Mouse (Mus musculus) megakaryocyte, embryonic 14.5 days (primary cell): ENCODE results near the gene Cd3e. TPM values are rescaled to one million over a fixed set of nuclear protein-coding genes. Genes with fewer than 3 reads are reported as not detected.
"Not testable (repeated sequence)": the region's sequence is repeated elsewhere in the genome, so short reads cannot be mapped to it uniquely, and the experiment has no call there.

ENCODE experiments used
- H3K27me3 ChIP-seq: replicated peaks from 2 replicates; pipeline ENCODE3; 2012; ENCODE audit warnings: inconsistent platforms
- H3K36me3 ChIP-seq: replicated peaks from 2 replicates; pipeline ENCODE3; 2012; ENCODE audit warnings: low read length, inconsistent platforms, mixed read lengths
- H3K4me1 ChIP-seq: 2 replicates; pipeline ENCODE4 v1.6.1; 2012; ENCODE audit warnings: inconsistent platforms
- H3K4me3 ChIP-seq: replicated peaks from 2 replicates; pipeline ENCODE3; 2012; ENCODE audit warnings: moderate library complexity, mild to moderate bottlenecking, inconsistent platforms
- H3K9me3 ChIP-seq: 2 replicates; pipeline ENCODE4 v1.6.1; 2012; ENCODE audit warnings: inconsistent platforms
- FLI1 ChIP-seq: IDR thresholded peaks from 2 replicates; pipeline ENCODE4 v1.6.1; 2012; ENCODE audit warnings: low read length, inconsistent platforms, mixed read lengths
- GATA1 ChIP-seq: IDR thresholded peaks from 3 replicates; pipeline ENCODE4 v1.6.1; 2012; ENCODE audit warnings: mixed read lengths, low read length, inconsistent platforms, borderline replicate concordance
- polyA plus RNA-seq: library from polyadenylated mRNA; stranded (reverse); fragments of >175 nt; gene quantifications from 2 replicates; pipeline ENCODE4 v1.2.3, GENCODE M21; 2012; ENCODE audit warnings: low replicate concordance; ENCODE audit not compliant: insufficient read depth

Cd3e gene
- polyA plus RNA-seq, 1 experiment, result not detected

- no peaks in the 10 kb centered on the region for H3K36me3 ChIP-seq
- H3K4me3 ChIP-seq, result no peak overlapping the region
- H3K27me3 ChIP-seq, result peaks cover 24% of the 10 kb centered on the region
- H3K4me1 ChIP-seq, result peaks cover 57% of the 10 kb centered on the region
- TF ChIP-seq GATA1 (no peak), FLI1 (no peak)
- H3K9me3 ChIP-seq, result no peaks in the 10 kb centered on the region
These were observed 26.9 kb downstream of the Cd3e start for GRCm38 (mm10) chr9:44982531-44982930.

- peaks cover 52% of the 10 kb centered on the region for H3K4me1 ChIP-seq
- no peaks in the 10 kb centered on the region for H3K36me3 ChIP-seq
- no peaks in the 10 kb centered on the region for H3K9me3 ChIP-seq
- no peak for TF ChIP-seq FLI1
- no peak for TF ChIP-seq GATA1
- peaks cover 24% of the 10 kb centered on the region for H3K27me3 ChIP-seq
- H3K4me3 ChIP-seq, result no peak overlapping the region
These were observed 27.3 kb downstream of the Cd3e start for GRCm38 (mm10) chr9:44982081-44982480.

GRCm38 (mm10) chr9:44981676-44982075 lies 27.8 kb downstream of the Cd3e start, which contains the start of gene Cd3d:
TSS of gene Cd3d (plus strand) at chr9:44981786.
- Histone ChIP-seq H3K4me1 (peaks cover 48% of the 10 kb centered on the region), H3K4me3 (no peak within 1 kb of the TSS), H3K27me3 (peaks cover 24% of the 10 kb centered on the region), H3K36me3 (no peaks in the 10 kb centered on the region), H3K9me3 (no peaks in the 10 kb centered on the region)
- no peak for TF ChIP-seq GATA1
- TF ChIP-seq FLI1, result no peak

- TF ChIP-seq GATA1 (no peak), FLI1 (no peak)
- Histone ChIP-seq H3K36me3 (no peaks in the 10 kb centered on the region), H3K9me3 (no peaks in the 10 kb centered on the region)
These were observed 28.3 kb downstream of the Cd3e start for GRCm38 (mm10) chr9:44981104-44981503.

GRCm38 (mm10) chr9:44980242-44980641 lies 29.2 kb downstream of the Cd3e start, which contains the start of gene Cd3g:
TSS of gene Cd3g (minus strand) at chr9:44980431.
- TF ChIP-seq FLI1 (no peak), GATA1 (no peak)
- Histone ChIP-seq H3K27me3 (peaks cover 26% of the 10 kb centered on the region), H3K4me1 (peaks cover 34% of the 10 kb centered on the region), H3K36me3 (no peaks in the 10 kb centered on the region), H3K9me3 (peaks cover 6% of the 10 kb centered on the region), H3K4me3 (no peak within 1 kb of the TSS)

More at GRCm38 (mm10) chr9:44981104-44981503, 28.3 kb downstream of the Cd3e start:
- no peak overlapping the region for H3K4me3 ChIP-seq
- peaks cover 26% of the 10 kb centered on the region for H3K27me3 ChIP-seq
- H3K4me1 ChIP-seq, result peaks cover 42% of the 10 kb centered on the region

GRCm38 (mm10) chr9:44979806-44980205 lies 29.6 kb downstream of the Cd3e start:
- peaks cover 9% of the 10 kb centered on the region for H3K9me3 ChIP-seq
- H3K4me3 ChIP-seq, result no peak overlapping the region
- peaks cover 29% of the 10 kb centered on the region for H3K4me1 ChIP-seq
- peaks cover 22% of the 10 kb centered on the region for H3K27me3 ChIP-seq
- TF ChIP-seq GATA1 (no peak), FLI1 (no peak)
- H3K36me3 ChIP-seq, result no peaks in the 10 kb centered on the region

- Histone ChIP-seq H3K4me3 (no peak overlapping the region), H3K4me1 (peaks cover 37% of the 10 kb centered on the region), H3K27me3 (peaks cover 36% of the 10 kb centered on the region), H3K9me3 (peaks cover 9% of the 10 kb centered on the region), H3K36me3 (no peaks in the 10 kb centered on the region)
- TF ChIP-seq GATA1, result no peak
- no peak for TF ChIP-seq FLI1
These were observed 31.6 kb downstream of the Cd3e start for GRCm38 (mm10) chr9:44977813-44978212.

GRCm38 (mm10) chr9:44969450-44969849 lies 40.0 kb downstream of the Cd3e start:
- TF ChIP-seq GATA1 (no peak), FLI1 (no peak)

GRCm38 (mm10) chr9:44967763-44968162 lies 41.7 kb downstream of the Cd3e start:
- Histone ChIP-seq H3K27me3 (peaks cover 11% of the 10 kb centered on the region), H3K4me1 (peaks cover 33% of the 10 kb centered on the region)
- not testable (repeated sequence) for H3K9me3 ChIP-seq, H3K36me3 ChIP-seq, H3K4me3 ChIP-seq

More at GRCm38 (mm10) chr9:44969450-44969849, 40.0 kb downstream of the Cd3e start:
- H3K36me3 ChIP-seq, result no peaks in the 10 kb centered on the region
- no peaks in the 10 kb centered on the region for H3K9me3 ChIP-seq
- no peak overlapping the region for H3K4me3 ChIP-seq
- H3K27me3 ChIP-seq, result peaks cover 26% of the 10 kb centered on the region
- H3K4me1 ChIP-seq, result peaks cover 39% of the 10 kb centered on the region

GRCm38 (mm10) chr9:44966815-44967242 lies 42.6 kb downstream of the Cd3e start:
- H3K9me3 ChIP-seq, result no peaks in the 10 kb centered on the region
- peak overlapping the region; percentile 1 for H3K4me3 ChIP-seq
- H3K27me3 ChIP-seq, result peaks cover 7% of the 10 kb centered on the region
- H3K36me3 ChIP-seq, result peaks cover 19% of the 10 kb centered on the region
- TF ChIP-seq FLI1, result no peak
- no peak for TF ChIP-seq GATA1
- peaks cover 33% of the 10 kb centered on the region for H3K4me1 ChIP-seq

GRCm38 (mm10) chr9:44965833-44966466 lies 43.5 kb downstream of the Cd3e start:
- peaks cover 38% of the 10 kb centered on the region for H3K4me1 ChIP-seq
- H3K27me3 ChIP-seq, result peaks cover 5% of the 10 kb centered on the region
- no peaks in the 10 kb centered on the region for H3K9me3 ChIP-seq
- peaks cover 28% of the 10 kb centered on the region for H3K36me3 ChIP-seq
- H3K4me3 ChIP-seq, result peak overlapping the region; percentile 97
- TF ChIP-seq GATA1 (no peak), FLI1 (no peak)
